Mouse (Mus musculus): Measurements from ENCODE around the gene Angel1. TPM values are rescaled to one million over a fixed set of nuclear protein-coding genes. Genes with fewer than 3 reads are reported as not detected.

Angel1 gene
- polyA plus RNA-seq, 1 experiment from 2014 or later: 7.2 TPM

GRCm38 (mm10) chr12:86678591-86679545 lies 47.4 kb downstream of the Angel1 start, which contains the start of gene Vash1:
Vash1 (plus strand) TSS chr12:86678700.
- under 1% methylated on average over 90 of the region's 94 CpGs for WGBS
- Histone ChIP-seq H3K27ac (peak within 1 kb of the TSS; percentile 84), H3K4me2 (peak within 1 kb of the TSS; percentile 100), H3K36me3 (no peaks in the 10 kb centered on the region), H3K4me3 (peak within 1 kb of the TSS; percentile 93), H3K4me1 (replicated peaks) (peaks cover 34% of the 10 kb centered on the region), H3K27me3 (no peaks in the 10 kb centered on the region), H3K9ac (peak within 1 kb of the TSS; percentile 87), H3K9me3 (replicated peaks) (no peaks in the 10 kb centered on the region)
- ATAC-seq (replicated peaks; ENCODE audit: insufficient number of reproducible peaks, insufficient read depth, low FRiP score, low read depth): peak; percentile 73

- 44% methylated on average over 5 of the region's 5 CpGs for WGBS
- Histone ChIP-seq H3K4me2 (no peak overlapping the region), H3K4me3 (no peak overlapping the region), H3K27me3 (no peaks in the 10 kb centered on the region), H3K4me1 (replicated peaks) (peaks cover 10% of the 10 kb centered on the region; the same call in 1 of the 2 replicates), H3K27ac (no peak overlapping the region), H3K9me3 (replicated peaks) (no peaks in the 10 kb centered on the region), H3K9ac (no peak overlapping the region), H3K36me3 (no peaks in the 10 kb centered on the region)
- ATAC-seq (replicated peaks; ENCODE audit: insufficient number of reproducible peaks, insufficient read depth, low FRiP score, low read depth): no peak
Observed at GRCm38 (mm10) chr12:86672507-86672906, 53.8 kb downstream of the Angel1 start.

GRCm38 (mm10) chr12:86672105-86672504 lies 54.2 kb downstream of the Angel1 start:
- Histone ChIP-seq H3K4me2 (no peak overlapping the region), H3K36me3 (no peaks in the 10 kb centered on the region), H3K4me3 (no peak overlapping the region), H3K4me1 (replicated peaks) (peaks cover 10% of the 10 kb centered on the region; the same call in 1 of the 2 replicates), H3K27me3 (no peaks in the 10 kb centered on the region), H3K9ac (no peak overlapping the region), H3K9me3 (replicated peaks) (no peaks in the 10 kb centered on the region), H3K27ac (no peak overlapping the region)
- ATAC-seq (replicated peaks; ENCODE audit: insufficient number of reproducible peaks, insufficient read depth, low FRiP score, low read depth): no peak
- 62% methylated on average over 4 of the region's 4 CpGs for WGBS

- no peak overlapping the region for H3K9ac ChIP-seq
- H3K4me3 ChIP-seq: no peak overlapping the region
- 82% methylated on average over 2 of the region's 2 CpGs for WGBS
- H3K27ac ChIP-seq: no peak overlapping the region
- no peaks in the 10 kb centered on the region for H3K36me3 ChIP-seq
- no peak overlapping the region for H3K4me2 ChIP-seq
- H3K4me1 ChIP-seq (replicated peaks): peaks cover 10% of the 10 kb centered on the region; the same call in 1 of the 2 replicates
- H3K9me3 ChIP-seq (replicated peaks): no peaks in the 10 kb centered on the region
- H3K27me3 ChIP-seq: no peaks in the 10 kb centered on the region
- ATAC-seq (replicated peaks; ENCODE audit: insufficient number of reproducible peaks, insufficient read depth, low FRiP score, low read depth): no peak
Observed at GRCm38 (mm10) chr12:86668404-86668803, 57.9 kb downstream of the Angel1 start.

- WGBS: 48% methylated on average over 3 of the region's 3 CpGs
- ATAC-seq (replicated peaks; ENCODE audit: insufficient number of reproducible peaks, insufficient read depth, low FRiP score, low read depth): no peak
- Histone ChIP-seq H3K36me3 (no peaks in the 10 kb centered on the region), H3K9me3 (replicated peaks) (no peaks in the 10 kb centered on the region), H3K4me3 (no peak overlapping the region), H3K9ac (no peak overlapping the region), H3K27ac (no peak overlapping the region), H3K4me2 (no peak overlapping the region), H3K4me1 (replicated peaks) (no peaks in the 10 kb centered on the region), H3K27me3 (no peaks in the 10 kb centered on the region)
Observed at GRCm38 (mm10) chr12:86665656-86666055, 60.6 kb downstream of the Angel1 start.

- Histone ChIP-seq H3K4me1 (replicated peaks) (peaks cover 7% of the 10 kb centered on the region), H3K4me2 (no peak overlapping the region), H3K27me3 (no peaks in the 10 kb centered on the region; the same call in 1 of the 2 replicates), H3K27ac (no peak overlapping the region), H3K9me3 (replicated peaks) (no peaks in the 10 kb centered on the region), H3K36me3 (no peaks in the 10 kb centered on the region), H3K9ac (no peak overlapping the region), H3K4me3 (no peak overlapping the region)
- 70% methylated on average over 2 of the region's 2 CpGs for WGBS
- no peak for ATAC-seq (replicated peaks; ENCODE audit: insufficient number of reproducible peaks, insufficient read depth, low FRiP score, low read depth)
Observed at GRCm38 (mm10) chr12:86660466-86660865, 65.8 kb downstream of the Angel1 start.

- H3K4me3 ChIP-seq: no peak overlapping the region
- WGBS: 35% methylated on average over 6 of the region's 6 CpGs
- no peaks in the 10 kb centered on the region for H3K9me3 ChIP-seq (replicated peaks)
- no peak overlapping the region for H3K4me2 ChIP-seq
- no peaks in the 10 kb centered on the region for H3K36me3 ChIP-seq
- 0 out of 2 replicates have a peak, but pooled peaks have one; percentile 22 for ATAC-seq (replicated peaks; ENCODE audit: insufficient number of reproducible peaks, insufficient read depth, low FRiP score, low read depth)
- peaks cover 7% of the 10 kb centered on the region for H3K4me1 ChIP-seq (replicated peaks)
- H3K27me3 ChIP-seq: no peaks in the 10 kb centered on the region; the same call in 1 of the 2 replicates
- H3K9ac ChIP-seq: no peak overlapping the region
- peak overlapping the region; percentile 68 for H3K27ac ChIP-seq
Observed at GRCm38 (mm10) chr12:86659447-86659968, 66.8 kb downstream of the Angel1 start.

- Histone ChIP-seq H3K36me3 (no peaks in the 10 kb centered on the region), H3K27me3 (no peaks in the 10 kb centered on the region), H3K4me3 (no peak overlapping the region), H3K9ac (no peak overlapping the region), H3K4me1 (replicated peaks) (peaks cover 27% of the 10 kb centered on the region), H3K4me2 (peak overlapping the region; percentile 17), H3K9me3 (replicated peaks) (no peaks in the 10 kb centered on the region), H3K27ac (peak overlapping the region; percentile 88)
- WGBS: 9% methylated on average over 4 of the region's 4 CpGs
- ATAC-seq (replicated peaks; ENCODE audit: insufficient number of reproducible peaks, insufficient read depth, low FRiP score, low read depth): peak; percentile 94
Observed at GRCm38 (mm10) chr12:86652570-86653041, 73.7 kb downstream of the Angel1 start.

- Histone ChIP-seq H3K27ac (0 out of 2 replicates have a peak overlapping the region, but pooled peaks have one; percentile 88), H3K4me2 (no peak overlapping the region), H3K36me3 (no peaks in the 10 kb centered on the region), H3K4me1 (replicated peaks) (peaks cover 35% of the 10 kb centered on the region), H3K9ac (no peak overlapping the region), H3K4me3 (no peak overlapping the region), H3K9me3 (replicated peaks) (no peaks in the 10 kb centered on the region), H3K27me3 (no peaks in the 10 kb centered on the region)
- no peak for ATAC-seq (replicated peaks; ENCODE audit: insufficient number of reproducible peaks, insufficient read depth, low FRiP score, low read depth)
- WGBS: 92% methylated on average over 8 of the region's 8 CpGs
Observed at GRCm38 (mm10) chr12:86651301-86651860, 74.9 kb downstream of the Angel1 start.

Measured in heart, embryonic 15.5 days (tissue).